Mouse (Mus musculus): ENCODE measurements at regions not wholly inside any gene's neighbourhood (a gene's known extent, or its start where the extent isn't known, plus 50 kb on each side); places are given as distances from the start of the nearest gene placed in this dataset.

GRCm38 (mm10) chr14:74006911-74007310 lies 345.9 kb downstream of the Gm21750 start:
- TF ChIP-seq POLR2A (IDR thresholded peaks at IDR 0.05; ENCODE audit: insufficient read depth, low read depth, low read length) (no peak), CTCF (IDR thresholded peaks at IDR 0.05; ENCODE audit: insufficient read depth, low read depth, low read length) (no peak)
- Histone ChIP-seq H3K4me1 (ENCODE audit: control insufficient read depth, insufficient read depth, low read length) (no peaks in the 10 kb centered on the region), H3K27ac (ENCODE audit: insufficient read depth, low read depth, low read length) (no peak overlapping the region), H3K4me3 (ENCODE audit: insufficient read depth, low read depth, low read length) (no peak overlapping the region)
- 92% methylated on average over 4 of the region's 4 CpGs for WGBS

- H3K4me1 ChIP-seq (ENCODE audit: control insufficient read depth, insufficient read depth, low read length) = no peaks in the 10 kb centered on the region
- H3K4me3 ChIP-seq (ENCODE audit: insufficient read depth, low read depth, low read length) = no peak overlapping the region
- WGBS = 81% methylated on average over 1 of the region's 1 CpGs
- no peak for TF ChIP-seq CTCF (IDR thresholded peaks at IDR 0.05; ENCODE audit: insufficient read depth, low read depth, low read length)
- no peak for TF ChIP-seq POLR2A (IDR thresholded peaks at IDR 0.05; ENCODE audit: insufficient read depth, low read depth, low read length)
- H3K27ac ChIP-seq (ENCODE audit: insufficient read depth, low read depth, low read length) = no peak overlapping the region
Observed at GRCm38 (mm10) chr14:74011555-74011954, 350.5 kb downstream of the Gm21750 start.

DNA sequence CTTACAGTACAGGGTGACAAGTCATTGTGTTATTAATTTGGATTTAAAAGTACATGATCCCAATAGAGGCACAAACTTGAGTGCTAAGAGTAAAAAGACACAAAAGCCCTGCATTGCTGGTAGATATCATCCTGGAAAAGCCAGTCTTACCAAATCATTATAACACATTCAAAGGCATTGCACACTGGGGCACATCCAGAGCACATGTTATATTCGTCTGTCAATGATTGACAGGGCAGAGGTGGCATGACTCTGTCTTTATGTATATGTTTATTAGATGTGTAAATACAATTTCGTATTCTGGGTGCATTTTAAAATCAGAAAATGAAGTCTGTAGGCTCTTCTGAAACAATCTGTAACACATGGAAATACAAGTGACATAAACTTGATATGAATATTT lies 358.4 kb downstream of the Gm21750 start:
- whole genome bisulfite sequencing = 80% methylated on average over 2 of the region's 2 CpGs
- TF ChIP-seq POLR2A (IDR thresholded peaks at IDR 0.05; ENCODE audit: insufficient read depth, low read depth, low read length) (no peak), CTCF (IDR thresholded peaks at IDR 0.05; ENCODE audit: insufficient read depth, low read depth, low read length) (no peak)
- no peak overlapping the region for H3K4me3 ChIP-seq (ENCODE audit: insufficient read depth, low read depth, low read length)

GRCm38 (mm10) chr14:74047009-74047694 lies 386.1 kb downstream of the Gm21750 start:
- Histone ChIP-seq H3K4me3 (ENCODE audit: insufficient read depth, low read depth, low read length) (no peak overlapping the region), H3K4me1 (ENCODE audit: control insufficient read depth, insufficient read depth, low read length) (no peaks in the 10 kb centered on the region), H3K27ac (ENCODE audit: insufficient read depth, low read depth, low read length) (no peak overlapping the region)
- 56% methylated on average over 5 of the region's 5 CpGs for WGBS
- TF ChIP-seq CTCF (IDR thresholded peaks at IDR 0.05; ENCODE audit: insufficient read depth, low read depth, low read length) = no peak
- TF ChIP-seq POLR2A (IDR thresholded peaks at IDR 0.05; ENCODE audit: insufficient read depth, low read depth, low read length) = no peak

More for the DNA sequence above, 358.4 kb downstream of the Gm21750 start:
- no peak overlapping the region for H3K27ac ChIP-seq (ENCODE audit: insufficient read depth, low read depth, low read length)
- no peaks in the 10 kb centered on the region for H3K4me1 ChIP-seq (ENCODE audit: control insufficient read depth, insufficient read depth, low read length)

DNA sequence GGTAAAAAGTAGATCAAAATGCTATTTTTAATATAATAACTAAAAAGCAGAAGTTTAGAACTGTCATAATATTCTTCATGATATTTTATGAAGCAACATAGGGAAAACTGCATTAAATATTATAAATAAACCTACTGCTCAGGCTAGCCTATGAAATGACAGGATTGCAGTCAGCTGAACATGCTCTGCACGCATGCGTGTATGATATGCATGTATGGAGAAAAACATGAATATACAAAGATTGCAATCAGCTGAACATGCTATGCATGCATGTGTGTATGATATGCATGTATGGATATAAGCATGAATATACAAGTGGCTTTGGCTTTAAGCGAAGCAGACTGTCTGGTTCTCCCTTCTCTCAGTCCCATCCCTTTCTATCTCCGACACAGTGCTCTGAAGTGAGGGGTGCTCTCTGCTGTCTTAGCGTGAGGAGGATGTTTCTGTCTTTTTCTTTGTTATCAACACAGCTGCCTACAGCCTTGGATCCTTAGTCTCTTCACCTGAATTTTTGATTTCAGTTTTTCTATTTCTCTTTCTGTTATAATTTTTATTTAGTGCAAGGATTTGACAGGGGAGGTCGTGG lies 386.8 kb downstream of the Gm21750 start:
- 72% methylated on average over 6 of the region's 6 CpGs for WGBS
- no peak overlapping the region for H3K4me3 ChIP-seq (ENCODE audit: insufficient read depth, low read depth, low read length)
- no peak overlapping the region for H3K27ac ChIP-seq (ENCODE audit: insufficient read depth, low read depth, low read length)
- no peak for TF ChIP-seq CTCF (IDR thresholded peaks at IDR 0.05; ENCODE audit: insufficient read depth, low read depth, low read length)
- TF ChIP-seq POLR2A (IDR thresholded peaks at IDR 0.05; ENCODE audit: insufficient read depth, low read depth, low read length) = no peak
- no peaks in the 10 kb centered on the region for H3K4me1 ChIP-seq (ENCODE audit: control insufficient read depth, insufficient read depth, low read length)

DNA sequence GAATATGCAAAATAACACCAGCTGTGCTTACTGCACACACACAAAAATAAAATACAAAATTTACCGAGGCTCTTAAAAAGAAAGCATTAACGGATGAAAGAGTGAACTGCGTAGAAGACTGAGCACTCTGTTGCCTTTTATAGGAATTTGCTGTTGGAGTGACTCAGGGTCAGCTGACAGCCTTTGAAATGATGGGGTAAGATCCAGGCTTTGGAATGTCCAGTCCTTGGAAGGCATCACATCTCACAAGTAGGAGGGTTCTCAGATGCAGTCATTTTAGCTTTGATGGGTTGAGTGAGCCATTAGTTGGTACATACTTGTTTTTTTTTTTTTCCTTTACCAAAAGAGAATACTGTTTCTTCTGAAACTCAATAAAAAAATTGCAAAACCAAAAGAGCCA lies 387.4 kb downstream of the Gm21750 start:
- Histone ChIP-seq H3K4me3 (ENCODE audit: insufficient read depth, low read depth, low read length) (no peak overlapping the region), H3K4me1 (ENCODE audit: control insufficient read depth, insufficient read depth, low read length) (no peaks in the 10 kb centered on the region), H3K27ac (ENCODE audit: insufficient read depth, low read depth, low read length) (no peak overlapping the region)
- 48% methylated on average over 3 of the region's 3 CpGs for WGBS
- TF ChIP-seq CTCF (IDR thresholded peaks at IDR 0.05; ENCODE audit: insufficient read depth, low read depth, low read length) (no peak), POLR2A (IDR thresholded peaks at IDR 0.05; ENCODE audit: insufficient read depth, low read depth, low read length) (no peak)

DNA sequence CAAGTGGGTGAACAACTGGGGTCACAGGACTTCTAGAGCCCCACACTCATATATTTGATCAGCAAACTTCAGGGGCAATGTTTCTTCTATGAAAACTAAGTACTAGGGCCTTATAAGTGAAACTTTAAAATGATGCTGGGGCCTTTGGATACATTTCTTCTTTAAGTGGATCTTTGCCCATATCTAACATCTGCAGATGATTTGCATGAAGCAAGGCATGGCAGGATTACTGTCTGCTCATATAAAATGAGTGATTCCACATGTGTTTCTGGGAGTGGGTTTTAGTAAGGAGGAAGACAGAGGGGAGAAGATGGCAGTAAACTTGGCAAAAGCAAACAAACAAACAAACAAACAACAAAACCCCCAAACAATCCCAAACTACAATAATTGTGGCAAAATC lies 405.0 kb downstream of the Gm21750 start:
- no peak for TF ChIP-seq POLR2A (IDR thresholded peaks at IDR 0.05; ENCODE audit: insufficient read depth, low read depth, low read length)
- TF ChIP-seq CTCF (IDR thresholded peaks at IDR 0.05; ENCODE audit: insufficient read depth, low read depth, low read length) = no peak
- Histone ChIP-seq H3K4me1 (ENCODE audit: control insufficient read depth, insufficient read depth, low read length) (no peaks in the 10 kb centered on the region), H3K27ac (ENCODE audit: insufficient read depth, low read depth, low read length) (no peak overlapping the region), H3K4me3 (ENCODE audit: insufficient read depth, low read depth, low read length) (no peak overlapping the region)

GRCm38 (mm10) chr14:74093016-74093415 lies 432.0 kb downstream of the Gm21750 start:
- no peak overlapping the region for H3K4me3 ChIP-seq (ENCODE audit: insufficient read depth, low read depth, low read length)
- TF ChIP-seq CTCF (IDR thresholded peaks at IDR 0.05; ENCODE audit: insufficient read depth, low read depth, low read length) (no peak), POLR2A (IDR thresholded peaks at IDR 0.05; ENCODE audit: insufficient read depth, low read depth, low read length) (no peak)
- no peak overlapping the region for H3K27ac ChIP-seq (ENCODE audit: insufficient read depth, low read depth, low read length)
- H3K4me1 ChIP-seq (ENCODE audit: control insufficient read depth, insufficient read depth, low read length) = no peaks in the 10 kb centered on the region
- 83% methylated on average over 2 of the region's 2 CpGs for WGBS

- Histone ChIP-seq H3K4me3 (ENCODE audit: insufficient read depth, low read depth, low read length) (no peak overlapping the region), H3K27ac (ENCODE audit: insufficient read depth, low read depth, low read length) (no peak overlapping the region), H3K4me1 (ENCODE audit: control insufficient read depth, insufficient read depth, low read length) (no peaks in the 10 kb centered on the region)
- WGBS = 93% methylated on average over 4 of the region's 4 CpGs
- TF ChIP-seq POLR2A (IDR thresholded peaks at IDR 0.05; ENCODE audit: insufficient read depth, low read depth, low read length) (no peak), CTCF (IDR thresholded peaks at IDR 0.05; ENCODE audit: insufficient read depth, low read depth, low read length) (no peak)
Observed at GRCm38 (mm10) chr14:74099696-74100095, 438.7 kb downstream of the Gm21750 start.
